Mouse (Mus musculus) fat pad, adult 2 months (tissue): ENCODE data around the gene Clic3.

Experiments used
- DNase-seq: peaks from one replicate; pipeline ENCODE4 v3.0.0-alpha.2; 2011; ENCODE audit warnings: low read depth, low spot score; ENCODE audit errors: extremely low read depth

Gene Clic3

GRCm38 (mm10) chr2:25479551-25480311, 23.1 kb downstream of the Clic3 start:
- peak; percentile 68 for DNase-seq

- DNase-seq, result no peak
Observed at GRCm38 (mm10) chr2:25480541-25480940, 23.9 kb downstream of the Clic3 start.

GRCm38 (mm10) chr2:25482969-25483368, 26.3 kb downstream of the Clic3 start:
- DNase-seq, result no peak

GRCm38 (mm10) chr2:25484901-25485647, 28.4 kb downstream of the Clic3 start:
- DNase-seq, result no peak

GRCm38 (mm10) chr2:25487965-25488670, 31.5 kb downstream of the Clic3 start:
- DNase-seq, result no peak

- no peak for DNase-seq
Observed at GRCm38 (mm10) chr2:25488671-25489068, 32.0 kb downstream of the Clic3 start.

GRCm38 (mm10) chr2:25492988-25493387, 36.4 kb downstream of the Clic3 start:
- DNase-seq, result no peak

GRCm38 (mm10) chr2:25493476-25493961, 36.9 kb downstream of the Clic3 start, which contains the start of gene Lcn12:
TSS of gene Lcn12 (minus strand) at chr2:25493911.
- DNase-seq, result no peak

GRCm38 (mm10) chr2:25496462-25496861, 39.8 kb downstream of the Clic3 start:
- DNase-seq, result no peak

- DNase-seq, result no peak
Observed at GRCm38 (mm10) chr2:25497846-25498575, 41.4 kb downstream of the Clic3 start.

GRCm38 (mm10) chr2:25498622-25499478, 42.2 kb downstream of the Clic3 start:
- no peak for DNase-seq

GRCm38 (mm10) chr2:25500071-25500575, 43.5 kb downstream of the Clic3 start:
- DNase-seq, result no peak

- DNase-seq, result no peak
Observed at GRCm38 (mm10) chr2:25500576-25501405, 44.2 kb downstream of the Clic3 start, which contains the start of gene Fbxw5. TSS of gene Fbxw5 (plus strand) at chr2:25500750.

- DNase-seq, result no peak
Observed at GRCm38 (mm10) chr2:25501593-25502486, 45.2 kb downstream of the Clic3 start, which contains the start of gene C8g. TSS of gene C8g (minus strand) at chr2:25501719.

- no peak for DNase-seq
Observed at GRCm38 (mm10) chr2:25502726-25503125, 46.1 kb downstream of the Clic3 start.

- no peak for DNase-seq
Observed at GRCm38 (mm10) chr2:25504538-25504937, 47.9 kb downstream of the Clic3 start.

- DNase-seq, result no peak
Observed at GRCm38 (mm10) chr2:25505000-25505399, 48.4 kb downstream of the Clic3 start.

- DNase-seq, result no peak
Observed at GRCm38 (mm10) chr2:25505860-25506259, 49.2 kb downstream of the Clic3 start.
